Mouse (Mus musculus): ENCODE results near the gene Lypla2.
"Not testable (repeated sequence)": the region's sequence is repeated elsewhere in the genome, so short reads cannot be mapped to it uniquely, and the experiment has no call there.

The Lypla2 gene

DNA sequence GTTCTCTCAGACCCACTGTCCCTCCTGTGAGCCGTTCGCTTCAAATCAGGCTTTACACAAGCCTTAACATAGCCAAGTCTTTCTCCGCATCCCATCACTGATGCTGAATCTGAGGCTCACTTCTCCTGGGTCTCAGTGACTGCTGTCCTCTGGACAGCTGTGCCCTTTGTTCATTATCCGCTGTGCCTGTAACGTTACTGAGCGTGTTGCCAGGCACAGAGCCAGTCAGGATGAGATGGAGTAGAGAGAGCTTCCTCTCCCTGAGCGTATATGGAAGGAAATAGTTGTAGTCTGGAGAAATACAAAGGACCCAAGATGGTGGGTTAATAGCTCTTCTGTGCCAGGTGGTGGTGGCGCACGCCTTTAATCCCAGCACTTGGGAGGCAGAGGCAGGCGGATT, 23.0 kb downstream of the Lypla2 start:
- no peak for DNase-seq (ENCODE audit: low spot score)

DNA sequence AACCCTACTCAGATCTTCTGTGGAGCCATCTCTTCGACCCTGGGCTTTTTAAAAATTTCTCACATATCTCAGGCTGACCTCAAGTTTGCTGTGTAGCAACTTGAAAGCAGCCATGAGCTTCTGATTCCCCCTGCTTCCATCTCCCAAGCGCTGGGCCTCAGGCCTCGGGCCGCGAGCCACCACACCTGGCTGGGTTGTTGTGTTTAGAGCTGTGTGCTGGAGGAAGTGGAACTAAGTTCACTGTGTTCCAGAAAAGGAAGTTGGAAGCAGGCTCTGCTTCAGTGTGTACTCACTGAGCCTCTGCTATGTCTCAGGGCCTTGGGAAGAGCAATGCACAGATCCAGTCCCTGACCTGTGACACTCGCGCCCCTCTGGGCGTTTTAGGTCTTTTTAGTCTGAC, 24.3 kb downstream of the Lypla2 start:
- no peak for DNase-seq (ENCODE audit: low spot score)

DNA sequence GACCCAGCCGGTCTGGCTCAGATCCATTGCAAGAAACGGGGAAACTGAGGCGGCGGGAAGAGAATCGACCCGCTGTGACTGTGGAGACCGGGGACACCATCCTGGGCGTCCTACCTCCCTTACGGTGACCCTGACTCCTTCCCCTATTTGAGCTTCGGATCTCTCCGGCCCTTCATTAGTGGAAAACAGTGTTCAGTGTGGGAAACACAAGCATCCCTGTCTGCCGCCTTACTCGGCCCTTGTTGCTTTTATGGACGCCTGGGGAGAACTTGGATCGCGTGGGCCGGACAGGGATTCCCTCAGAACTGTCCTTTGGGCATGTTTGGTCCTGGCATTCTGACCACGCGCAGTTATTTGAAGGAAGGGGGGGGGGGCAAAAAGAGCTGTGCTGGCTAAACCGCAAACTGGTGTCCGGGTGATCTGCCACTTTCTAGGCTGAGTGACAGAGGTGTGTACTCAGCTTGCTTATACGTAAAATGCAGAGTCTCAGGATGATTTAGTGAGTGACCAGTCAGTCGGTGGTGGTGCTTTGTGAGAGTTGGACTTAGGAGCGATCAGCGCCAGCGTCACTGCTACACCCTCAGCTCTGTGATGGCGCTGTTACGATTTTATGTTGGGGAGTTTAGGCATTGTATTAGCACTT, 25.6 kb downstream of the Lypla2 start:
- DNase-seq (ENCODE audit: low spot score): no peak

DNA sequence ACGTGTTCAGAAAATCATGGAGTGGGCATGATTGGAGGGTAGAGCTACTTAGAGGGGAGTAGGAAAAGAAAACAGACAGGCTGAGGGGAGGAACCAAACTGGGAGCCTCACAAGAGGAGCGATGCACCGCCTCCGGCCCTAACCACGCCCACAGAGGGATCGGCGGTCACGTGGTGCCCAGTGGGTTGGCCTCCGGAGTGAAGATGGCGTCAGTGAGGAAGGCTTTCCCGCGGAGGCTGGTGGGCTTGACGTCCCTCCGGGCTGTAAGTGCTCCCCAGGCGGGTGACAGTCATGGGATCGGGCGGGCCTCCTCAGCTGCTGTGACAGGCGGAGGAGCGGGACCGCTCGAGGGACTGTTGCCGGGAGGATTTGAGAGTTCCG, 26.2 kb downstream of the Lypla2 start, which contains the start of gene Hmgcl:
Gene Hmgcl, plus strand, starts transcription at position 171 of the 381 bp plus-strand sequence.
- DNase-seq (ENCODE audit: low spot score): peak; percentile 93

DNA sequence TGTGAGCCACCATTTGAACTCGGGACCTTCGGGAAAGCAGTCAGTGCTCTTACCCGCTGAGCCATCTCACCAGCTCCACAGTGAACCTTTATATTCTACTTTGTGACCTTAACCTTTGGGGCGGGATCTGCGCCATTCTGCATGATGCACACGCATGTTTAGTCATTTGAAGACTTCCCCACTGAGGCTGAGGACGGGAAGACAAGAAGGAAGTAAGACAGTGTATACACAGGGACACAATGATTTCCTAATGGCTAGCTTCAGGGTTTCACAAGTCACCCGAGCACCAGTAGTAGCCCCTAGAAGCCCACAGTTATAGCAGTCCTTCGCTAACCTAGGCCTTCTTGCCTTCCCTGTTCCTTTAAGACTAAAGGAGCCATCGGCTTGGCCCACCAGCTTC, 26.7 kb downstream of the Lypla2 start:
- no peak for DNase-seq (ENCODE audit: low spot score)

DNA sequence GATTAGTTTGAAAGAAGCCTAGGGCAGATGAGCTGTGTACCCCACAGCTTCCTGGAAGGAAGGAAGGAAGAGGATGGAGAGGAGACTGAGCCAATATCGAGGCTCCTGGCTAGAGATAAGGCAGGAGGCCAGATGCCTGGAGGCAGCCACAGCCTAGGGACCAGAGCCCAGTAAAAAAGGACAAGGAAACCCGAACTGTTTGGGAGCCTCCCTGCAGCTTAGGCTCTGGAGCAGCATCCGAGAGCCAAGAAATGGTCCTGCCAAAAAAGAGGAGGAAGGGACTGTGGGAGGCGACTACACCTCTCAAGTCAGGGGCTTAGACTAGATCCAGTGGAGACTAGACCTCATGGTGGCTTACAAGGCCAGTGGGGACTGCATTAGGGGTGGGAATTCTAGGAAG, 29.0 kb downstream of the Lypla2 start:
- no peak for DNase-seq (ENCODE audit: low spot score)

DNA sequence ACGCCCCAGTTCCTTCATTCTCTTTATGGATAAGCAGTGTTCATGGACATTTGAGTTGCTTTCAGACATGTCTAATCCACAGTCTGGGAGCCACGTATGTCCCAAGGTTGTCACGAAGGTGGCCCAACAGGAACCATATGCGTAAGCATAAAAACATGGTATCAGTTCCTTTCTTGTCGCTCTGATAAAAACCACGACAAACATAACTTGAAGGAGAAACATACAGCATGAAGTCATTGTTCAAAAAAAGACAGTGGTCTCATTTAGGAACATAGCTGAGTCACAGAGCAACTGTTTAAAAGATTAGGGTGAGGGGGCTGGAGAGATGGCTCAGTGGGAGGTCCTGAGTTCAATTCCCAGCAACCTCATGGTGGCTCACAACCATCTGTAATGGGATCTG, 30.2 kb downstream of the Lypla2 start:
- no peak for DNase-seq (ENCODE audit: low spot score)

DNA sequence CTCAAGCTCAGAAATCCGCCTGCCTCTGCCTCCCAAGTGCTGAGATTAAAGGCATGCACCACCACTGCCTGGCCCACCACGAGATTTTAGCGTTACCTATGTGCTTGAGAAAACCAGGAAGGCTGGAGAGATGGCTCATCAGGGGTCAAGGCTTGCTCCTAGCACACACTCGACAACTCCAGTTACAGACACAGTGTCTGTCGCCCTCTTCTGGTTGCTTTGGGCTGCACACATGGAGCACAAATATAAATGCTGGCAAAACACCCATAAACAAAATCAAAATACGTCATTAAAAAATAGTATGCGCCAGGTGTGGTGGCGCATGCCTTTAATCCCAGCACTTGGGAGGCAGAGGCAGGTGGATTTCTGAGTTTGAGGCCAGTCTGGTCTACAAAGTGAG, 31.4 kb downstream of the Lypla2 start:
- not testable (repeated sequence) for DNase-seq (ENCODE audit: low spot score)

DNA sequence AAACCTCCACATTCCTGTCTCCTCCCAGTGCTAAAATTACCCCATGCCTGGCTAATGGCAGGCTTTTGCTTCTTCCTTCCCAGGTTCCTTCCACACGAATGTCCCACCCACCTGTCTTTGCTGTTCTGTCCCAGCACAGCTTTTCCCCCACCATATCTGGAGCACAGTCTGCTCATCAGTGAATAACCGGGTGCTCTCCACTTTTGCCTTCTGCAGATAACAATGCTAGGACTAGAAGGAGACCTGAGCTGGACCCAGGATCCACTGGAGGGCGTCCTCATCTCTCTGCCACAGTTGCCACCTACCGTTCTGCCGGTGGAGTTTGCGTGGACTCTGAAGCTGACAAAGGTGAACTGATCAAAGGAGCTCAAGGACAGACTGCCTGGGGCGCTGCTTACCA, 33.6 kb downstream of the Lypla2 start:
- DNase-seq (ENCODE audit: low spot score): no peak

DNA sequence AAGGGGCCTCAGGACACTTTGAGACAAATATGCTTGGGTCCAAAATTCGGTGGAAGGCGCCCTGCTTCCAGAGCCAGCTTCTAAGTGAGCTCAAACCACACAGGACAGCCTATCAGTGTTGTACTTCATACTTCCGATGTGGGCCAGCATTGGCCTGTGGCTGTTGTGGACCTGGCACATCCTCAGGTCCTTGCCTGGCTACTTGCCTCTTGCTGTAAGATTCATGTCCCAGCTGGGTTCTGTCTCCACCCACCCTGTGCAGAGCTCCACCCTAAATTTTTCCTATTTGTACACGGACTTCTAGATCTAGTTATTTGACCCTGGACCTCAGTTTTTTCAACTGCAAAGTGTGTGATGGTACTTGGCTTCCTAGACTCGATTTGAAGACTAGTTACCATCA, 36.9 kb downstream of the Lypla2 start:
- no peak for DNase-seq (ENCODE audit: low spot score)

DNA sequence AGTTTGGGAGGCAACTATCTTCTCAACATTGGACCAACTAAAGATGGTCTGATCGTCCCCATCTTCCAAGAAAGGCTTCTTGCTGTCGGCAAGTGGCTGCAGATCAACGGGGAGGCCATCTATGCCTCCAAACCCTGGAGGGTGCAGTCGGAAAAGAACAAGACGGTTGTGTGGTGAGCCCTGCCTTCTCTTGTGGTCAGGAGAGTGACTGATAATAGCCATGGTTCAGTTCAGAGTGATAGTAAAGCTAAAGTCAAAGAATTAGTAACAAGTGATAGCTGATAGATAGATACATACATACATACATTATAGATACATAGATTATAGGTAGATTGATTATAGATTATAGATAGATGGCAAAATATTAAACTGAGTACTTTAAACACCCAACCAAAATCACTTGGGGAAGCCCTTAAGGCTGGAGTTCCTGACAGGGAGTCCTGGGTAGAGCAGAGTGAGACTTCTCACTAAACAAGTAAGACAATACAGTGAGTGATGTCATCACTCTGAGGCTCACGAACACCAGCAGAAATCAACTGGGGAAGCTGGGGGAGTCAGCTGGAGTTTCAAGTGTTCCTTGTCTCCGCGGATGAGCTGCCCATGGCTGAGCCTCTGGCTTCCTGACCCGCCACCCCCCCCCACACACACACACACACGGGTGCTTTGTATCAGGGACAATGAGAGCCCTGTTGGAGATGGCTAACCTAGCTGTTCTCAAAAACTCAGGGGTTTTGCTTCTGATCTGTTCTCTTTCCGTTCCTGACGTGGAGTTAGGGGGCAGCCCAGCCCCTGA, 37.5 kb downstream of the Lypla2 start:
- no peak for DNase-seq (ENCODE audit: low spot score)

DNA sequence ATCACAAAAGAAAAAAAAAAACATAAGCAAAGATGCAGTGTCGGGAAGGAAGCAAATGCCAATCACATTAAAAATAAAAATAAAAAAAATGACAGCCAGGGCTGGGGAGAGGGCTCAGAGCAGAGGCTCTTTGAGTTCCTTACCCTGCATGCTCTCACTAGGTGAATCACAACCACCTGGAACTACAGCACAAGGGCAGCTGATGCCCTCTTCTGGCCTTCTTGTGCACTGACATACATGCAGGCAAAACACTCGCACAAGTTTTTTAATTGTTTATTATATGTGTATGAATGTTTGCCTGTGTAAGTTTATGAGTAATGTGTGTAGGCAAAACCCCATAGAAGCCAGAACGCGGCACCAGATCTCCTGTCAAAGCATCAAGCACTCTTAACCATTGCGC, 40.6 kb downstream of the Lypla2 start:
- no peak for DNase-seq (ENCODE audit: low spot score)

DNA sequence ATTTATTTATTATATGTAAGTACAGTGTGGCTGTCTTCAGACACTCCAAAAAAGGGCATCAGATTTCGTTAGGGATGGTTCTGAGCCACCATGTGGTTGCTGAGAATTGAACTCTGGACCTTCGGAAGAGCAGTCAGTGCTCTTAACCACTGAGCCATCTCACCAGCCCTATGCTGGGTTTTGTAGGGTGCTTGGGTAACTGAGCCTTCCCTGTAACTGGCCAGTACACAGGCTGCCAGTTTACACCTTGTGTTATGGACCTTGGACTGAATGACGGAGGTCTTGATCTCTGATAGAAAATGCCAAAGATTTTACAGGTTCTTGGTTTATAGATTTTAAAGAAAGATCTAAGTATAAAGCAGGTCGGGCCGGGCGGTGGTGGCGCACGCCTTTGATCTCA, 42.2 kb downstream of the Lypla2 start:
- no peak for DNase-seq (ENCODE audit: low spot score)

DNA sequence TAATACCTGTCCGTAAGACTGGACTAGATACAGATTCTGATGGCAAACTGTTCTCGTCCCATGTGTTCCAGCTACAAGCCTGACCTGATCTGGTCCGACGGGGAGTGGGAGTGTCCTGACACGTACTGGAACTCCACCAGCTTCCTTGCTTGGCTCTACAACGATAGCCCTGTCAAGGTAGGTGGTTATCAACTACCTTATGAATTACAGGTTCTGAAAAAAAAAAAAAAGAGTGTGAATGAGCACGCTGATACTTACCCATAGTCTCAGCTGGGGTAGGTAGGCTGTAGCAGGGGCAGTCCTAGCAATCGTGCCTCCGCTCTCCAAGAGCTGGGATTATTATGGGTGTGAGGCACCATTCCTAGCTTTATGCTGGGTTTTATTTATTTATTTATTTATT, 42.6 kb downstream of the Lypla2 start:
- DNase-seq (ENCODE audit: low spot score): no peak

DNA sequence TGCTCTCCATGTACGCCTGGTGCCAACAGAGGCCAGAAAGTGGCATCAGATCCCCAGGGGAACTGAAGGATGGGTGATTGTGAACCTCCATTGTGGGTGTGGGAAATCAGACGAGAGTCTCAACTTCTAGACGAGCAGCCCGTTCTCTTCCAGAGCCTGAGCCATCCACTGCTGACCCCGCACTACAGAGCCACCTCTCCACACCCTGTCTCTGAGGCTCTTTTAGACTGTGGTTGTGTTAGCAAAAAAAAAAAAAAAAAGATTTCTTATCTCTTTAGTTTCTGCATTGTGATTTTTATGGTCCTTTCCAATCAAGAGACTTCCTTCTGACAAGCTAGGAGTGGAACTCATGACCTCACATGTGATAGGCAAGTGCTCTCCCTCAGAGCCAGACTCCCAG, 43.0 kb downstream of the Lypla2 start:
- DNase-seq (ENCODE audit: low spot score): no peak

DNA sequence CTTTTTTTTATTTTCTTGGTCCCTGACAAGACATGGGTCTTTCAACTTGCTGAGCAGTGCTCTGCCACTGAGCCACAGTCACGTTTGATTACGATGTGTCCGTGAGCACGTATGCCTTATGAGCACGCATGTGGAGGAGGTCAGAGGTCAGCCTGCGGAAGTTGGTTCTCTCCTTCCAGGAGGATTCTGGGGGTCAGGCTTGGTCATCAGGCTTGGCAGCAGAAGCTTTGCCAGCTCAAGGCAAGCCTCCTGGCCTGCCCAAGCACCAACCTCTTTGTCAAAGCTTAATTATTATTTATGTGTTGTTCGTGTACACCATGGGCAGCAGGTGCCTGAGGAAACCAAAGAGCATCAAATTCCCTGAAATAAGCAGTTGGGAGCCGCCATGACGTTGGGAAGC, 44.0 kb downstream of the Lypla2 start:
- DNase-seq (ENCODE audit: low spot score): no peak

DNA sequence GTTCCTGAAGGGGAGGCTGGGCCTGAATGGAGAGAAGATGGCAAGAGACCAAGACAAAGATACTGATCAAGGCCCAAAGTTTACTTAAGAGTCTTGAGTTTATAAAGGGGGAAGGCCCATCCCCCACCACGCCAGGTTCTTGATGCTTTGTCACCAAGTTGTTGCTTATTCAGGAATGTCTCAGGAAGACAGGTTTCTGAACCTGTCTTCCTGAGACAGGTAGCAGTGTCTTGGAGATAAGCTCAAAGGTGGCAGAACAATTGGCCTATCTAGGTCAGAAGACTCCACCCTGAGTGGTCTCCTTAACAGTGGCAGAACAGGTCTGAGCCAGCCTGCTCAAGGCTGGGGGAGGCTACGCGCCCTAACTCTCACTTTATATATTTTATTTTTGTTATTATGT, 45.6 kb downstream of the Lypla2 start:
- DNase-seq (ENCODE audit: low spot score): peak; percentile 49

DNA sequence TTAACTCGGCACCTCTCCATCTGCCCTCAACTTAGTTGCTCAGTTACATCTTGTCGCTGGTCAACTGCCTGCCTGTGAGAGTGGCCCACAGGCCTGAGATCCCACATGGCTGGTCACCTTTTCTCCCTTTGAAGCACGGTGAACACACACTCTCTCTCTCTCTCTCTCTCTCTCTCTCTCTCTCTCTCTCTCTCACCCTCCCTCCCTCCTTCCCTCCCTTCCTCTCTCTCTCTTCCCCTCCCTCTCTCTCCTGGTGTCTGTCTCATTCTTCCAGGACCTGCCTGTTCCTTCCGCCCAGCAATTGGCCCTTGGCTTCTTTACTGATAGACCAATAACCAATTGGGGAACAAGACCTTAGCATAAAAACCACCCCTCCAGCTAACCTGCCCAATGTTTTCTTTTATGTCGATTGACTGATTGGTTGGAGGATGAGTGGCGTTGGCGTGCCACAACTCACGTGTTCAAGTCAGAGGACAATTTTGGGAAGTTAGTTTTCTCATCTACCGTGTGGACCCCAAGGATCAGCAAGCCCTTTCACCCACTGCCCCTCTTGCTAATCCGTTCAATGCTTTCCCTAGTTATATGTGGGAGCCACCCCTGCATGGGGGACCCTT, 46.1 kb downstream of the Lypla2 start:
- no peak for DNase-seq (ENCODE audit: low spot score)

DNA sequence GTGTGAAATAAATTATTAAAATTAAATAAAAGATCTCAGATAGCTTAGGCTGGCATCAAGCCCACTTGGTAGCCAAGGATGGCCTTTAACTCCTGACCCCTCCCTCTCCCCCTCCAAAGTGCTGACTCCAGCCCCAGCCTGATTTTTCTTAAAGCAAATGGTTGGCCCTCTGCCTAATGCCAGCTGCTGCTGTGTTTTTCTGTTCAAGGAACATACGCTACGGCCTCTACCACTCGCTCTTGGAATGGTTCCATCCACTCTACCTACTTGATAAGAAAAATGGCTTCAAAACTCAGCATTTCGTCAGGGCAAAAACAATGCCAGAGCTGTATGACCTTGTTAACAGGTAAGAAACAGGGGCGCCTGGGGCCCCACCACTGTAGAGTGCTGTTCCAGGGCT, 47.1 kb downstream of the Lypla2 start:
- DNase-seq (ENCODE audit: low spot score): no peak

DNA sequence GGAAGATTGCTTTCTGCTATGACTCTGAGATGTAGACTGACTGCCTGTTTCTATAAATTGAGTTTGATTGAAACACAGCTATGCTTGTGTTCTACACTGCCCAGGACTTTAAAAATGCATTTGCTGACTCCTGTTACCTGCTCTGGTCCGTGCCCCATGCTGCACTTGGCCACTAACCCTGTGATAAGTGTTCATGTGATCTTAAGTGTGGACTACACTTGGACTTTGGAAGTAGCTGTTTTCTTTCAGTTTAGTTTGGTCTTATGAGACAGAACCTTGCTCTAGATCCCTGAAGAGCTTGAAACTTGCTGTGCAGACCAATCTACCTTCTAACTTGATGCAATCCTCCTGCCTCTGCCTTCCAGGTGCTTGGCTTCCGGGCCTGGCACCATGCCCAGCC, 48.0 kb downstream of the Lypla2 start:
- DNase-seq (ENCODE audit: low spot score): peak; percentile 42

DNA sequence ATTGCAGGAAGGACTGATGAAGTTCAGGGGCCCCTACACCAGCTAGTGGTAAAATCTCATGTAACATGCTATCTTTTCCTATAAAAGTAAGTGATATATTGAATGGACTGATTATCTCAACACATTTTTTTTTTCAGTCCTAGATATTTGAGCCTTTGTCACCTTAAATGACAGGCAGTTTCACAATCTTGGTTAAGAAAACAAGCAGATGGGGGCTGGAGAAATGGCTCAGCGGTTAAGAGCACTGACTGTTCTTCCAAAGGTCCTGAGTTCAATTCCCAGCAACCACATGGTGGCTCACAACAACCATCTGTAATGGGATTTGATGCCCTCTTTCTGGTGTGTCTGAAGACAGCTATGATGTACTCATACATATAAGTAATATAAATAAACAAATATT, 50.2 kb downstream of the Lypla2 start:
- no peak for DNase-seq (ENCODE audit: low spot score)

DNA sequence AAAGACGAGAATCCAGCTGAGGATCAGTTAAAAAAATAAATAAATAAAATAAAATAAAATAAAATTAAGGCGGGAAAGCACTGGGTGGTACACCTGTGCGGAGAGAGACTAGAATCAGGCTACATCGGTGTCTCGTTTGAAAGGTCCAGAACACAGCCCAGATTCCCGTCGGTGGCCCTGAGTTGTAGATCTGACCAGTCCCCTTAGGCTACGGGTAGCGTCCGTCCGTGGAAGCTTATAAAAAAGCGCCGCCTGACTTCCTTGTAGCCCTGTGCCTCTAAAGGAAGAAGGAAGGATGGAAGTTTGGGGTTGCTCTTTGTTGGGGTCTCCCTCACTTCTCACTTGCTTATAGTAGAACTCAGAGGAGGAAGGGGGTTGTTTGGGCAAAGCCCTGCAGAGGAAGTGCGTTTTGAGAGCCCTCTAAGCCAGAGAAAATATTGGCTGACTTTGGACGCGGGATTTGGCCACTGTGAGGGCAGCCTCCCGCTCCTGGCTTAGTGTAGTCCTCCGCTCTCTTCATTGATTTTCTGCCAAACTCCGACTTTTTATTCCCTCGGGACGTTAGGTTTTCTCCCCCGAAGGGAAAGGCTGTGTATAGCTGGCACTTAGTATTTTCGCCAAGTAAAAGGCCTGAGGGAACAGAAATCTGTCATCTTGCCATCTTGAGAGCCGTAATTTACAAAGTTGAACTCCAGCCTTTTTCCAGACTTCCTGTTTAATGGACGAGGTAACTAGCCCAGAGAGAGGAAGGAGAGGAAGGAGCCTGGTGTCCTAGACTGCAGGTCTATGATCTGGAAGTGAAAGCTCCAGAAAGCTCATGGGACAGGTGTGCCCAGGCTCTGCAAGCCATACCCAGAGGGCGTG, 50.9 kb downstream of the Lypla2 start:
- DNase-seq (ENCODE audit: low spot score): peak; percentile 27
